Mouse (Mus musculus): ENCODE measurements around the gene Tssk2. TPM values are rescaled to one million over a fixed set of nuclear protein-coding genes. Genes with fewer than 3 reads are reported as not detected.

The Tssk2 gene
- polyA plus RNA-seq (2017; shearing (Covaris generic)): not detected

DNA sequence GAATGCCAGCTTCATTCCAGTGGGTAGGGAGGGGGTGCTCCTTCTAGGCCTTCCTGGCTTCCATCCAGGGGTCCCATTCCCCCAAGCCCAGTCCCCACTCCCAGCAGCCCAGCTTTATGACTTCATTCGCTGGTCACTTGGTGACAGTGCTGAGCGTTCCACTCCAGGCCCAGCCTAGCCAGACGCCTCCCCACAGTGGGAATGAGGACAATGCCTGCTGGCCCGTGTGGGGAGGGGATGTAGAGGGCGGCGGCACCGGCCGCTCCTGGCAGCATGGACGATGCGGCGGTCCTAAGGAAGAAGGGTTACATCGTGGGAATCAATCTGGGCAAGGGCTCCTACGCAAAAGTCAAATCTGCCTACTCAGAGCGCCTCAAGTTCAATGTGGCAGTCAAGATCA lies at the start of gene Tssk2, which contains the start of gene Dgcr2:
Tssk2 (plus strand) TSS at position 176 of the 400 bp plus-strand sequence.
Dgcr2 (minus strand) TSS at position 101 of the 400 bp plus-strand sequence.

DNA sequence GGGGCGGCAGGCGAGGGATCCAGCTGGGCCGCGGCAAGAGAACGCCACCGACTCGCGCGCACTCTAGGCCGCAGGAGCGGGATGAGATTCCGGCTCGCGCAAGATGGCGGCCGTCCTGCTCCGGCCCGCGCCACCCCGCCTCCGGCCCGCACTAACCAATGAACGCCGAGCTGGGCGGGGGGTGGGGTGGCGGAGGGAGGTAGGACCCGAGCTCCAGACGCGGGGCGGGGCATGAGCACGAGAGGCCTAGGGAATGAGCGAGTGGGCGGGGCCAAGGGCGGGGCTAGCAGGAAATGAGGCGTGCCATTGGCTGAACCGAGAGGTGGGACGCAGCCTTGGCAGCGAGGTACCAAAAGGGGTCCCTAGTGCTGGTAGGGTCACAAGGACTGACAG lies 6.9 kb upstream of the Tssk2 start, which contains the start of gene Gm20518:
Gm20518 (minus strand) TSS at position 105 of the 393 bp plus-strand sequence.

DNA sequence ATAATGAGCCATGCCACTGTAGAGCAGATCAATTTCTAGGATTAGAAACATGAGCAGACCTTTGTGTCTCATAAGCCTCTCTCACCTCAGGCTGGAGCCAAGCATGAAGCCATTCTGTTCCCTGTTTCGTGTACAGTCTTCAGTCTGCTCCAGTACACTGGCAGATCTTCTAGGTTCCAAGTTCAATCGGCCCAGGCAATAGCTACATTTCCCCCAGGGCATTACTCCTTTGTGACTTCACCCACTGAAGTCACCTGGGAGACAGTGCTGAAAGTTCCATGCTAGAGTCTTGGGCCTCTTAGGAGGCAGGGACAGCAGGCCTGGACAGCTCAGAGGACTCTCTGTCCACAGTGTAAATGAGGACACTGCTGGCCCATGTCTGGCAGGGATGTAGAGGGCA lies 4.5 kb upstream of the Tssk2 start, which contains the start of gene Tssk1:
Tssk1 (plus strand) TSS at position 301 of the 400 bp plus-strand sequence.

DNA sequence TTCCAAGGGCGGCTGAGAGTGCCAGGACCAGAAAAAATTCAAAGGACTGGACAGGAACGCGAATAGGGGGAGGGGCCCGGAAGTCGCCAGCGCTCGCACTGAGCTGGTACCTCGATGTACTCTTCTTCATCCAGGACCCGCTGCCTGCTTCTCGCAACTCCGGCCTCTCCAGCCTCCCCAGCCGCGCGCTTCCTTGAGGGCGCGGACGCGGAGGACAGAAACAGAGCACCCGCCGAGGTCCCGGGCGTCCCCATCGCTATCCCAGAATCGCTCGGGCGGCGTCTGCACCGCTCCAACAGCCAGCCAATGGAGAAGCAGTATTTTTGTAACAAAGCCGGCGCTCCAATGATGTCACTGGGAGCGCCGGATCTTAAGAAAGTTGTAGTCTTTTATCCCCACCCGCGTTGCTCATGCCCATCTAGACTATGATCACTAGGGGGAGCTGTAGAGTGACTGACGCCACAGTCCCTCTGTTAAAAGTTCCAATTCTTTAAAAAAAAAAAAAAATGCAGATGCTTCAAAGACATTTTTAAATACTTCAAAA lies 12.7 kb downstream of the Tssk2 start, which contains the start of gene Ess2:
Ess2 (minus strand) TSS at position 297 of the 544 bp plus-strand sequence.

DNA sequence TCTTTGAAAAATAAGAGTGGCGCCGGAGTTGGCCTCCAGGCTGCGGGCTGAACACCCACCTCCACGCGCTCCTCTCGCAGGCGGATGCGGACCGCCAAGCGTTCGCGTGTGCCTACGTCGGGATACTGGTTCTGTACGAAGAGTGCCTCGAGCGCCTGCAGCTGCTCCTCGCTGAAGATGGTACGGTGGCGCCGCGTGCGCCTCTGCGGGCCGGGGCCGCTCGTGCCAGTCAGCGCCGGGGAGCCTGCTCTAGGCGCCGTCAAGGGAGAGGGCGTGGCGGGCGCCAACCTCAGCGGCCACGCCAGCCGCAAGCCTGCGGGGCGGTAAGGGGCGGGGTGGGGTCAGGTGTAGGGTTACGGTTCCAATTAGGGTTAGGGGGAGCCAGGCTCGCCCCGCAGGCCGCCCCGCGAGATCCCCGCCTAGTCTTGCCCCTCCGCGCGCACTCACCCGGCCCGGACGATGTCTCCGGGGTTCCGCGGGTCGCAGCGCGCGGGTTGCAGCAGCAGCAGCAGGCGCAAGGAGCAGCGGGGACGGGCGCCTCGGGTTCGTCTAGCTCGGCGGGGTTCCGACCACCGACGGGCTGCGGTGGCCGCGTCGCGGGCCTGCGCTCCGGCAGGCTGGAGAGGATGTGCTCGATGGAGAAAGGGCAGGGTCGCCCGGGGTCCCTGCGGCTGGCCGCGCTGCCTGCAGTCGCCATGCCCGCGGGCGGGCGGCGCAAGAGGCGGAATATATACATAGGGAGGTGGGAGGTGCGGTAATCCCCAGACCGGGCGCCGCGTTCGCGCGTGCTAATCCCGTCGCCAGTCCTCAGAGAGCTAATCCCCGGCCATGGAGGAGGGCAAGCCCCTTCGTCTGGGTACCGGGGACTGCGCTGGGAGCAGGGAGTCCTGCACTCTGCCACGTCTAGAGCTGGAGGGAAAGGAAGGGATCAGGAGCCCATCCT lies 16.1 kb downstream of the Tssk2 start, which contains the start of gene Gsc2:
Gsc2 (minus strand) TSS at position 753 of the 943 bp plus-strand sequence.

DNA sequence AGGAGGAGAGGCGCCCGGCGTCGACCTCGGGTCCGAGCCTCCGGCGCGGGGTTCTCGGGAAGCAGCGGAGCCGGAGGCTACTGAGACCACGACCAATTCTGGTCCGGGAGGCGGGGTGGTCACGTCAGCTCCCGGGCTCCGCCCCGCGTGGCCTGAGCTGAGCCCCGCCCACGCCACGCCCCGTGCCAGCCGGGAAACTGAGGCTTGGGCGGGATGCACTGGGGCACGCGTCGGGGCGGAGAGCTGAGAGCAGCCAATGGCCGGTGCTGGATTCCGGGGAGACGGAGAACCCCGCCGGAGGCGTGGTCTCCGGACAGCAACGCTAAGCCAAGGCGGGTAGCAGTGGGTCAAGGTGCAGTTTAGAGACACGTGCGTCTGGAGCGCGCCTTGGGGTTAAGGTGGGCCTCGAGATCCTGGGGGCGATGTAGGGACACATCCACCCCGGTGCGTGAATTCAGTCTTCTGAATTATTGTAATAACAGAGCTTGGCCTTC lies 29.7 kb downstream of the Tssk2 start, which contains the start of gene Slc25a1:
Slc25a1 (minus strand) TSS at position 133 of the 494 bp plus-strand sequence.

Other genes with a start within 250 kb of the Tssk2 start
- gene Med15, start 165.7 kb upstream of the Tssk2 start, polyA plus RNA-seq (2017; shearing (Covaris generic)): 134 TPM
- gene Klhl22, start 139.0 kb upstream of the Tssk2 start, polyA plus RNA-seq (2017; shearing (Covaris generic)): 19.7 TPM
- gene Scarf2, start 101.4 kb upstream of the Tssk2 start, polyA plus RNA-seq (2017; shearing (Covaris generic)): not detected
- gene B830017H08Rik, start 65.5 kb upstream of the Tssk2 start, polyA plus RNA-seq (2017; shearing (Covaris generic)): 0.28 TPM
- 2.7 TPM for gene Car15, start 60.3 kb upstream of the Tssk2 start, polyA plus RNA-seq (2017; shearing (Covaris generic))
- 0.34 TPM for gene Gm20518, start 7.0 kb upstream of the Tssk2 start, polyA plus RNA-seq (2017; shearing (Covaris generic))
- 0.05 TPM for gene Tssk1, start 4.4 kb upstream of the Tssk2 start, polyA plus RNA-seq (2017; shearing (Covaris generic))
- 63.7 TPM for gene Dgcr2, start 75 bp upstream of the Tssk2 start, polyA plus RNA-seq (2017; shearing (Covaris generic))
- 75.6 TPM for gene Ess2, start 12.7 kb downstream of the Tssk2 start, polyA plus RNA-seq (2017; shearing (Covaris generic))
- gene Gsc2, start 16.4 kb downstream of the Tssk2 start, polyA plus RNA-seq (2017; shearing (Covaris generic)): not detected
- gene Slc25a1, start 29.6 kb downstream of the Tssk2 start, polyA plus RNA-seq (2017; shearing (Covaris generic)): 58.4 TPM
- gene Vpreb2, start 81.8 kb downstream of the Tssk2 start, polyA plus RNA-seq (2017; shearing (Covaris generic)): not detected
- gene Dgcr6, start 154.2 kb downstream of the Tssk2 start, polyA plus RNA-seq (2017; shearing (Covaris generic)): 34.4 TPM
- gene Prodh, start 191.6 kb downstream of the Tssk2 start, polyA plus RNA-seq (2017; shearing (Covaris generic)): 4.8 TPM
- gene Rtn4r, start 229.0 kb downstream of the Tssk2 start, polyA plus RNA-seq (2017; shearing (Covaris generic)): not detected

Measured in CD4-positive, CD25-positive, alpha-beta regulatory T cell (primary cell).